Mouse (Mus musculus) hindbrain, embryonic 15.5 days (tissue): ENCODE data around the gene Wnt1. TPM values are rescaled to one million over a fixed set of nuclear protein-coding genes. Genes with fewer than 3 reads are reported as not detected.
"Not testable (repeated sequence)": the region's sequence is repeated elsewhere in the genome, so short reads cannot be mapped to it uniquely, and the experiment has no call there.

Experiments used
- ATAC-seq: fragments of 200-750 bp; cut with Nextera tagmentation; 2 replicates; pipeline ENCODE4 v1.8.0; 2017; ENCODE audit warnings: low read depth, moderate number of reproducible peaks, moderate TSS enrichment; ENCODE audit not compliant: low FRiP score
- H3K27ac ChIP-seq: fragments of 300-500 bp; sonication (generic); replicated peaks from 2 replicates; pipeline ENCODE4 v1.5.1; 2015; ENCODE audit warnings: mild to moderate bottlenecking, inconsistent platforms
- H3K27me3 ChIP-seq: fragments of 300-500 bp; sonication (generic); 2 replicates; pipeline ENCODE4 v1.6.1; 2015; ENCODE audit warnings: control low read depth, inconsistent platforms
- H3K36me3 ChIP-seq: fragments of 300-500 bp; sonication (generic); 2 replicates; pipeline ENCODE4 v1.6.1; 2015; ENCODE audit warnings: control low read depth, inconsistent platforms
- H3K4me1 ChIP-seq: fragments of 300-500 bp; sonication (generic); replicated peaks from 2 replicates; pipeline ENCODE4 v1.6.1; 2015; ENCODE audit warnings: control low read depth, inconsistent platforms
- H3K4me2 ChIP-seq: fragments of 300-500 bp; sonication (generic); 2 replicates; pipeline ENCODE4 v1.6.1; 2015; ENCODE audit warnings: moderate library complexity, mild to moderate bottlenecking, inconsistent platforms
- H3K4me3 ChIP-seq: fragments of 300-500 bp; sonication (generic); 2 replicates; pipeline ENCODE4 v1.5.1; 2015; ENCODE audit warnings: mild to moderate bottlenecking, inconsistent platforms
- H3K9ac ChIP-seq: fragments of 300-500 bp; sonication (generic); 2 replicates; pipeline ENCODE4 v1.6.1; 2015; ENCODE audit warnings: inconsistent platforms
- H3K9me3 ChIP-seq: fragments of 300-500 bp; sonication (generic); 2 replicates; pipeline ENCODE4 v1.6.1; 2016; ENCODE audit warnings: control low read depth, inconsistent platforms
- WGBS: fragments of 180-500 bp; shearing (Covaris S2); methylation state at CpG from one replicate; pipeline ENCODE4 v1.1.7; 2015; 5-methylcytosine and 5-hydroxymethylcytosine counted together
- polyA plus RNA-seq: library from polyadenylated mRNA; unstranded; fragments of >200 nt; fragmentation: Nextera tagmentation; extraction: Ambion mirVana; gene quantifications from 2 replicates; pipeline ENCODE4 v1.2.1, GENCODE M21; 2015

Gene Wnt1
- 1.9 and 2.5 TPM in 2 replicates for polyA plus RNA-seq

DNA sequence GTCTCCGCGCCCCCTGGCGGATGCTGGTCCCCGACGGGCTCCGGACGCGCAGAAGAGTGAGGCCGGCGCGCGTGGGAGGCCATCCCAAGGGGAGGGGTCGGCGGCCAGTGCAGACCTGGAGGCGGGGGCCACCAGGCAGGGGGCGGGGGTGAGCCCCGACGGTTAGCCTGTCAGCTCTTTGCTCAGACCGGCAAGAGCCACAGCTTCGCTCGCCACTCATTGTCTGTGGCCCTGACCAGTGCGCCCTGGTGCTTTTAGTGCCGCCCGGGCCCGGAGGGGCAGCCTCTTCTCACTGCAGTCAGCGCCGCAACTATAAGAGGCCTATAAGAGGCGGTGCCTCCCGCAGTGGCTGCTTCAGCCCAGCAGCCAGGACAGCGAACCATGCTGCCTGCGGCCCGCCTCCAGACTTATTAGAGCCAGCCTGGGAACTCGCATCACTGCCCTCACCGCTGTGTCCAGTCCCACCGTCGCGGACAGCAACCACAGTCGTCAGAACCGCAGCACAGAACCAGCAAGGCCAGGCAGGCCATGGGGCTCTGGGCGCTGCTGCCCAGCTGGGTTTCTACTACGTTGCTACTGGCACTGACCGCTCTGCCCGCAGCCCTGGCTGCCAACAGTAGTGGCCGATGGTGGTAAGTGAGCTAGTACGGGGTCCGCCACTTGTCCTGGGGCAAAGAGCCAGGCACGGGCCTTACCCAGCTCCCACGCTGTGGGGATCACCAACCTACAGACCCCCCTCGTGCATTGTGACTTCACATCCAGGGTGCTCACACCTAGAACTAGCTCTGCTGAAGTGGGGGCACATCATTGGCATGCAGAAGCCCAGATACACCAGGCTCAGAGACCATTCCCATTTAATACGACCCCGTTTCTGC lies at the start of gene Wnt1:
Gene Wnt1, plus strand, starts transcription at position 197 of the 875 bp plus-strand sequence.
- 2% methylated on average over 48 of the region's 51 CpGs for WGBS
- Histone ChIP-seq H3K4me3 (peak within 1 kb of the TSS; percentile 36), H3K9ac (no peak within 1 kb of the TSS), H3K36me3 (no peaks in the 10 kb centered on the region), H3K27ac (no peak within 1 kb of the TSS), H3K4me1 (peaks cover 28% of the 10 kb centered on the region), H3K27me3 (peaks cover 82% of the 10 kb centered on the region), H3K9me3 (no peaks in the 10 kb centered on the region), H3K4me2 (peak within 1 kb of the TSS; percentile 34; the same call in 1 of the 2 replicates)
- 0 out of 2 replicates have a peak, but pooled peaks have one; percentile 23 for ATAC-seq

DNA sequence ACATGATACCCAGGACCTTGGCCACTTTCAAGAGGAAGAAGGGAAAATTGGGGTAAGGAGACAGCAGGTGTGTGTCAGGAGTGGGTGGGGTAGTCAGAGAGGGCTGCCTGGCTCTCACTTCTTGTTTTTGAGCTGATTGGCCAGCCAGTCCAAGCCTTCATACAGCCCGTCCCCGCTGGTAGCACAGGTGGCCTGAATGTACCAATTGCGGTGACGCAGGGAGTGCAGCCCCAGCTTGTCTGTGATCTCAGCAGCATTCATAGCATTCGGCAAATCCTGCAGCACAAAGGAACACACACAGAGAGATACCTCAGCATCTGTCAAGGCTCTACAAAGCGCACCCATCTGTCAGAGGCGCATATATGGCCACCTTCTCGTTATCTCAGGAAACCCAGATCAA lies 49.4 kb upstream of the Wnt1 start:
- no peaks in the 10 kb centered on the region for H3K9me3 ChIP-seq
- H3K27ac ChIP-seq: no peak overlapping the region
- peaks cover 57% of the 10 kb centered on the region for H3K36me3 ChIP-seq

GRCm38 (mm10) chr15:98742766-98743428 lies 46.8 kb upstream of the Wnt1 start:
- Histone ChIP-seq H3K4me1 (no peaks in the 10 kb centered on the region), H3K9me3 (no peaks in the 10 kb centered on the region), H3K27me3 (no peaks in the 10 kb centered on the region), H3K36me3 (peaks cover 38% of the 10 kb centered on the region), H3K4me2 (no peak overlapping the region), H3K9ac (no peak overlapping the region), H3K4me3 (no peak overlapping the region), H3K27ac (no peak overlapping the region)
- no peak for ATAC-seq
- WGBS: 83% methylated on average over 8 of the region's 8 CpGs

More for the DNA sequence above, 49.4 kb upstream of the Wnt1 start:
- no peak overlapping the region for H3K4me2 ChIP-seq
- no peak overlapping the region for H3K9ac ChIP-seq
- WGBS: 88% methylated on average over 8 of the region's 8 CpGs
- no peak for ATAC-seq
- H3K4me3 ChIP-seq: no peak overlapping the region
- no peaks in the 10 kb centered on the region for H3K4me1 ChIP-seq
- no peaks in the 10 kb centered on the region for H3K27me3 ChIP-seq

DNA sequence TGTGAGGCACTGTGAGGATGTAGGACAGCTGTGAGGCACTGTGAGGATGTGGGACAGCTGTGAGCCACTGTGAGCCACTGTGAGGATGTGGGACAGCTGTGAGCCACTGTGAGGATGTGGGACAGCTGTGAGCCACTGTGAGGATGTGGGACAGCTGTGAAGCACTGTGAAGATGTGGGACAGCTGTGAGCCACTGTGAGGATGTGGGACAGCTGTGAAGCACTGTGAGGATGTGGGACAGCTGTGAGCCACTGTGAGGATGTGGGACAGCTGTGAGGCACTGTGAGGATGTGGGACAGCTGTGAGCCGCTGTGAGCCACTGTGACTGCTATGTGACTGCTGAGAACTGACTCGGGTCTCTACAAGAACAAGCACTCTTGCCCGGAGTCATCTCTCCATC lies 45.8 kb upstream of the Wnt1 start:
- WGBS: 97% methylated on average over 3 of the region's 3 CpGs

DNA sequence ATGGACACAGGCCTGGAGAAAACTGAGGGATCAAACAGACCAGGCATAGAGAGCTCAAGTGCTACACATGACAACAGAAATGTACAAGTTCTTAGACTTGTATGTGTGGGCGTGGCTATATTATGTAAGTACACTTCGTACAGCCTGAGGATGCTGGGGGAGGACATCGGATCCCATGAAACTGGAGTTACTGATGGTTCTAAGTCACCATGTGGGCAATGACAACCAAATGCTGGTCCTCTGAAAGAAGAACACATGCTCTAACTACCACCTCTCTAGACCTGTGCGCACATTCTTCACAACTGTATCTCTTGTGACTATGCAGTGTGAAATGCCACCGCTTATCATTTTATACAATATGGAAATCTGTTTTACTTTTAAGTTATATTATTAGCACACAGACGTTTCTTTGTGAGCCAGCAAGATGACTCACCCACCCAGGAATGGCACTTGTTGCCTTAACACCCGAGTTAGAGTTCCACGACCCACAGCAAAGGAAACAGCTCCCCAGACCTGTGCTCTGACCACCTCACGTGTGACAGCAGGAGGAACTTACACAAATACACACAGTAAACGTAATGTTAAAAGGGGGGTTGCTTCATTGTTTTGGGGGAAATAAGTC lies 43.2 kb upstream of the Wnt1 start:
- Histone ChIP-seq H3K27me3 (no peaks in the 10 kb centered on the region), H3K4me3 (no peak overlapping the region), H3K27ac (no peak overlapping the region), H3K4me2 (no peak overlapping the region), H3K4me1 (no peaks in the 10 kb centered on the region), H3K9me3 (no peaks in the 10 kb centered on the region), H3K9ac (no peak overlapping the region), H3K36me3 (peaks cover 9% of the 10 kb centered on the region)
- WGBS: 88% methylated on average over 10 of the region's 10 CpGs
- no peak for ATAC-seq

More for the DNA sequence above, 45.8 kb upstream of the Wnt1 start:
- not testable (repeated sequence) for H3K4me3 ChIP-seq, H3K4me1 ChIP-seq, H3K27ac ChIP-seq, H3K9ac ChIP-seq, ATAC-seq, H3K4me2 ChIP-seq, H3K9me3 ChIP-seq, H3K27me3 ChIP-seq
- peaks cover 34% of the 10 kb centered on the region for H3K36me3 ChIP-seq

- no peaks in the 10 kb centered on the region for H3K4me1 ChIP-seq
- H3K27ac ChIP-seq: no peak overlapping the region
- H3K27me3 ChIP-seq: no peaks in the 10 kb centered on the region
- ATAC-seq: no peak
- H3K4me3 ChIP-seq: no peak overlapping the region
- peaks cover 4% of the 10 kb centered on the region; the same call in 1 of the 2 replicates for H3K36me3 ChIP-seq
- no peak overlapping the region for H3K9ac ChIP-seq
- no peak overlapping the region for H3K4me2 ChIP-seq
- WGBS: 89% methylated on average over 6 of the region's 6 CpGs
- no peaks in the 10 kb centered on the region for H3K9me3 ChIP-seq
These were observed 42.4 kb upstream of the Wnt1 start for GRCm38 (mm10) chr15:98747296-98747695.

GRCm38 (mm10) chr15:98749093-98749492 lies 40.6 kb upstream of the Wnt1 start:
- Histone ChIP-seq H3K4me2 (no peak overlapping the region), H3K9me3 (no peaks in the 10 kb centered on the region), H3K27me3 (no peaks in the 10 kb centered on the region), H3K4me3 (no peak overlapping the region), H3K9ac (no peak overlapping the region), H3K27ac (no peak overlapping the region), H3K36me3 (no peaks in the 10 kb centered on the region), H3K4me1 (no peaks in the 10 kb centered on the region)
- ATAC-seq: no peak
- WGBS: 96% methylated on average over 2 of the region's 2 CpGs

DNA sequence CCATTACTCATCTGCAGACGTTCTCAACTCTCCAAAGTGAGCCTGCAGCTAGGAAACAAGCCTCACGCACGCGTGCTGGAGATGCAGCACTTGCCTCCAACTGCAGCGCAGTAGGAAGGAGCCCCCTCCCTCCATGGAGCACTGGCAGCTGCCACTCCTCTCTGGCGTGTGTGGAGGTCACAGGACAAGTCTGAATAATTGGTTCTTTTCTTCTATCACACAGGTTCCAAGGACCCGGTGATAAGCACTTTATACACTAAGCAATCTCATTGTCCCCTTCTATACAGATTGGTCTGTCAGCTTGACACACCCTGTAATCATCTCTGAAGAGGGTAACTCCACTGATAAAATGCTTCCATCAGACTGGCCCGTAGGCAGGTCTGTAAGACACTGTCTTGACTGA lies 36.6 kb upstream of the Wnt1 start:
- no peak overlapping the region for H3K4me2 ChIP-seq
- no peaks in the 10 kb centered on the region for H3K9me3 ChIP-seq
- no peak overlapping the region for H3K9ac ChIP-seq
- 71% methylated on average over 8 of the region's 8 CpGs for WGBS
- no peak overlapping the region for H3K4me3 ChIP-seq
- H3K4me1 ChIP-seq: peaks cover 7% of the 10 kb centered on the region; the same call in 1 of the 2 replicates
- 0 out of 2 replicates have a peak, but pooled peaks have one; percentile 19 for ATAC-seq
- H3K36me3 ChIP-seq: no peaks in the 10 kb centered on the region
- H3K27me3 ChIP-seq: no peaks in the 10 kb centered on the region
- H3K27ac ChIP-seq: no peak overlapping the region

- Histone ChIP-seq H3K27ac (no peak overlapping the region), H3K9me3 (no peaks in the 10 kb centered on the region), H3K4me3 (no peak overlapping the region), H3K4me2 (no peak overlapping the region), H3K9ac (no peak overlapping the region), H3K4me1 (peaks cover 7% of the 10 kb centered on the region; the same call in 1 of the 2 replicates), H3K27me3 (no peaks in the 10 kb centered on the region), H3K36me3 (peaks cover 10% of the 10 kb centered on the region)
- ATAC-seq: no peak
- 88% methylated on average over 2 of the region's 2 CpGs for WGBS
These were observed 35.5 kb upstream of the Wnt1 start for GRCm38 (mm10) chr15:98754125-98754524.

DNA sequence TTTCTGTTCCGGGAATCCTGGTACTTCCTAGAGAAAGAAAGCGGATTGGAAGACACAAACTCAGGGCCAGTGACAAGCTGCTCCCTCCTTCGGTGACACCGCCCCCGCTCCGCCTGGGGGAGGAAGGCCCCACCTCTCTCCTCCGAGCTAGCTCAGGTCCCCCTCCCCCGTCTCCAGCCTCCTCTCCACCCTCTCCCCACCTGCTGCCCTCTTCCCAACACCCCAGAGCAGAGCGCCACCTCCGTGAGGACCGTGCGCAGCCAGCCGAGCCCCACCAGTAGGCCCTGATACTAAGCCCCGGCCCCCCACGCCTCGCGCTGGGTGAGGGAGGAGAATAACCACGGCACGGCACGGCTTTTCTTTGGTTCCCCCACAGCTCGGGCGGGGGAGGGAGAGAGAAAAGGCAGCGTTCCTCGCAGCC lies 27.4 kb upstream of the Wnt1 start:
- peaks cover 28% of the 10 kb centered on the region for H3K4me1 ChIP-seq
- H3K27me3 ChIP-seq: peaks cover 14% of the 10 kb centered on the region; the same call in 1 of the 2 replicates
- H3K9me3 ChIP-seq: no peaks in the 10 kb centered on the region
- peak overlapping the region; percentile 94 for H3K27ac ChIP-seq
- H3K9ac ChIP-seq: peak overlapping the region; percentile 96
- peak overlapping the region; percentile 95 for H3K4me3 ChIP-seq
- under 1% methylated on average over 20 of the region's 24 CpGs for WGBS
- H3K4me2 ChIP-seq: peak overlapping the region; percentile 76
- H3K36me3 ChIP-seq: peaks cover 20% of the 10 kb centered on the region
- peak; percentile 67 for ATAC-seq

DNA sequence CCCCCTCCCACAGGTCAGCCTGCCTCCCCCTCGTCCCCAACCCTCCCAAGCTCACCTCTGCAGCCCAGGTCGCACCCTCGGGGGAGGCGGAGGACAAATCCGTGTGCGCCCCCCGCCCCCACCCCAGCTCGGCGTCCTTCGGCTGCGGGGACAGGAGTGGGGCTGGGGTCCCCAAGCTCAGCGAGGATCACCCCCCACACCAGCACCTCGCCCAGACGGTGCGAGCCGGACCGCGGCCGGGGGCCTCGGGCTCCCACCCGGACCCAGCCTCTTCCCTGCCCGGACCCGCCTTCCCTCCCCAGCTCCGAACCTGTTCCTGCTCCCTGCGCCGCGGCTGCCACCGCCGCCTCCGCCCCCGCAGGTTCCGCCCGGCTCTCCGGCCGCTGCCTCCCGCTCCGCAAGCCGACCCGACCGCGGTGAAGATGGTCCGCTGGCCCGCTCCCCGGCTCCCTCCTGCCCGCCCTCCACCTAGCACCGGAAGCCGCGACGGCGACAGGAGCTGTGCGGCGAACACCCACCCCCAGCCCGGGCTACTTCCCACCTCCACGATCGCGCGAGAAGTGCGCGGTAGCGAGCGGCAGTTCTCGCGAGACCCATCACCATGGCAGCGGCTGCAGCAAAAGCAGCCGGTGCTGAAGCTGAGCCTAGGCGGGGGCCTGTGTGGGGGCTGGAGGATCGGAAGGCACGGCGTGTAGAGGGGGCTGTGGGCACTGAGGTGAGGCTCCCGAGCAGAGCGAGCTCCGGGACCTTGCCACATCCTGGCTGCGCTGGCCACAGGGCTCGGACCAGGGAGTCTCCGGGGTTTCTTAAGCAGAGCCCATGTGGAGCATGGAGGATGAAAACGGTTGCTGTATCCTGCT lies 26.8 kb upstream of the Wnt1 start, which contains the start of gene Arf3:
Gene Arf3, minus strand, starts transcription at position 545 of the 860 bp plus-strand sequence.
- under 1% methylated on average over 64 of the region's 76 CpGs for WGBS
- H3K9me3 ChIP-seq: no peaks in the 10 kb centered on the region
- H3K36me3 ChIP-seq: peaks cover 20% of the 10 kb centered on the region
- H3K4me3 ChIP-seq: peak within 1 kb of the TSS; percentile 95
- H3K27ac ChIP-seq: peak within 1 kb of the TSS; percentile 94
- H3K27me3 ChIP-seq: peaks cover 15% of the 10 kb centered on the region; the same call in 1 of the 2 replicates
- peaks cover 28% of the 10 kb centered on the region for H3K4me1 ChIP-seq
- peak within 1 kb of the TSS; percentile 76 for H3K4me2 ChIP-seq
- peak within 1 kb of the TSS; percentile 96 for H3K9ac ChIP-seq
- peak; percentile 97 for ATAC-seq
